Mouse (Mus musculus) hematopoietic stem cell, adult 5-6 weeks (primary cell): ENCODE results near the gene Mmp14. TPM values are rescaled to one million over a fixed set of nuclear protein-coding genes. Genes with fewer than 3 reads are reported as not detected.
A peak's percentile ranks its signal among the peaks of the same experiment; 100 is the strongest.

Experiments used
- ATAC-seq, 2 experiments: fragments of 125-278 bp in 1 of 2; replicated peaks in 1 of 2; 2 replicates each; pipeline ENCODE4 v1.8.0; 2016 to 2017; ENCODE audit warnings: inconsistent platforms in 2 of 2, mild to moderate bottlenecking in 2 of 2, moderate number of reproducible peaks in 2 of 2, low read depth in 1 of 2, moderate TSS enrichment in 1 of 2; ENCODE audit not compliant: low FRiP score in 2 of 2, poor library complexity in 2 of 2, severe bottlenecking in 2 of 2, insufficient read depth in 1 of 2, low TSS enrichment in 1 of 2
- total RNA-seq: library from RNA; stranded (forward); fragments of 172-1452, 232-1000 nt; gene quantifications from 2 replicates; pipeline ENCODE4 v1.2.3, GENCODE M21; 2017

Mmp14 gene
- total RNA-seq, 1 experiment from 2014 or later: 7.5 TPM

GRCm38 (mm10) chr14:54453566-54453965 is 22.2 kb downstream of the Mmp14 start:
- no peak for ATAC-seq

- no peak for ATAC-seq
These were observed 23.5 kb downstream of the Mmp14 start for GRCm38 (mm10) chr14:54454669-54455528.

DNA sequence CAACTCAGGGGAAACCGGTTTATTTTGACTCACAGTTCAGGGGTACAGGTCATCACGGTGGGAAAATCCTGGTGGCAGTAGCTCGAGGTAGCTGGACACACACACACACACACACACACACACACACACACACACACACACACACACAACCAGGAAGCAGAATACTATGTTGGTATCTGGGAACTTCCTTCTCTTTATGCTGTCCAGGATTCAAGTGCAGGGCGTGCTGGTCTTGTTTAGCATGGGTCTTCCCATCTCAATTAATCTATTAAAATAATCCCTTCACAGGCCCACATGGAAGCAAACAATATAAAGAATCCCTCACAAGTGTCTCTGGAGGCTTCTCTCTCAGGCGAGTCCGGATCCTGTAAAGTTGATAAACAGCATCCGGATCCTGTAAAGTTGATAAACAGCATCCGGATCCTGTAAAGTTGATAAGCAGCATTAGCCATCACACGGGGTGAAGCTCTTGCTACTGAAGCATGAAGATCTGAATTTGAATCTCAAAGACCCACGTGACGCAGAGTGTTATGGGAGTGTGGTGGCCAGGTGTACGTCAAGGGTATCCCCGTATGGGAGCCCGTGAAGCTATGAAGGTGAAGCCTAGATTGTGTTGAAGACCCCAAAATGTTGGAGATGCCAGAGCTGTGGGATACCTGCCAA is 26.6 kb downstream of the Mmp14 start:
- ATAC-seq: no peak

GRCm38 (mm10) chr14:54462146-54462545 is 30.7 kb downstream of the Mmp14 start:
- ATAC-seq: no peak

DNA sequence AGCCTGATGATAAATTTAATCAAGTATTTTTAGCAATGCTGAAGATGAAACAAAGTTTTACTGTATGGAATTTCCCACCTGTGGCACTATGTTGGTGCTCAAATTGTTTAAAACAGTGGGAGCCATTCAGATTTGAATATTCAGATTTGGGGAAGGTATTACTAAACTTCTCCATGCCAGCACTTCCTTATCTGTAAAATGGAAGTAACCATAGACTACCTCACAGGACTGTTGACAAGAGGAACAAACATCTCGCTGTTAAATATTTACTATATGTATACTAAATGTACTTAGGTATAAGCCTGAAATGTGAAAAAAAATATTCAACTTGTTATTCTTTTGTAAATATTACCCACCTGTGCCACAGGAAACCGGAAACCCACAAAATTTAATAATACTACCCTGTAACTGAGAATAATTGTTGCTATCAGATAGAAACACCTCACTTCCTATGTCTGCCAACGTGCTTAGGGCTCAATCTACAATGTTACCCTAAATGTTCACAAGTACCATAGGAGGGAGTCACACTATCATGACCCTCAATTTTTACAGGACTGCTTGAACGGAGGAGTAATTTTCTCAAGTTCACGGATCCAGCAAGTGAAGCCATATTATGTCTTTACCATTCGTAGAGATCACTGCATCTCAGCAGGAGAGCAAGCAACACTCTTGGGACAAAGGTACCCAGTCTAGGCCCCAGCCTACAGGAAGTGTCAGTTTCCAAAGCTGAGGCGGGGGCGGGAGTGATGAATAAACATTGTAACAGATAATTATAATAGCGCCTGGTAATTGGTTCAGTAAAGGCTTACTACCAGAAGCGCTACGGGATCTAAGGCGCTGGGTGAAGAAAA is 31.9 kb downstream of the Mmp14 start:
- ATAC-seq: peak; percentile 20 to 42; a peak in 3 of 4 replicates

GRCm38 (mm10) chr14:54463959-54464292 is 32.5 kb downstream of the Mmp14 start, which contains the start of gene Lrp10:
TSS of gene Lrp10 (plus strand) at chr14:54464137.
- ATAC-seq: peak; percentile 68 to 85

DNA sequence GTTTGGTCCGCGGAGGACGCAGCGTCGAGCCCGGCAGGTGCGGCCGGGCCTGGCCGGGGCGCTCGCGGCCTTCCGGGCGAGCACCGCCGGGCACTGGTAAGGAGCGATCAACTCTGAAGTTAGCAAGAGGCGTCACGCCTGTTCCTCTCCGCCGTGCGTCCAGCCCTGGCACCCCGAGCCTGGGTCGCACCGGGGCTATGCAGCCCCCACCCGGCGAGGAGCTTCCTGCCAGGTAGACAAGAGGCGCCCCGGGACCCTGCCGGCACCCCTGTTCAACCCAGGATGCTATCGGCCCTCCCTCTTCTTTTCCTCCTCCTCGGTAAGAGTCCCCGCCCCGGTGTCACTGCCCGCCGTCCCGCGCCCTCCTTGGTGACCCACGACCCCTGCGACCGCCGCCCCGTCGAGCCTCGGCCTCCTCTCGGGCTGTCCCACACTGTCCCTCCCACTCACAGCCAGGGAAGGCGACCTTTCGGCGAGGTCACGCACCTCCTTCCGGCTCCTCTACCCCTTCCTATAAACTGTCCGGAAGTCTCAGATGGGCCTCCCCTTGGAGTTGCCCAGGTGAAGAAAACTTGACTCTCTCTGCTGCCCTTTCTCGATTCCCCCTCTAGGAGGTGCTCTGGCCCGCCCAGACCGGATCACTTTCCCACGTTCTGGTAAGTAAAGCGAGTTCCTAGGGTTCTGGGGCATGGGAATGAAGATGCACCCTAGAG is 33.0 kb downstream of the Mmp14 start:
- peak; percentile 67 to 75 for ATAC-seq

DNA sequence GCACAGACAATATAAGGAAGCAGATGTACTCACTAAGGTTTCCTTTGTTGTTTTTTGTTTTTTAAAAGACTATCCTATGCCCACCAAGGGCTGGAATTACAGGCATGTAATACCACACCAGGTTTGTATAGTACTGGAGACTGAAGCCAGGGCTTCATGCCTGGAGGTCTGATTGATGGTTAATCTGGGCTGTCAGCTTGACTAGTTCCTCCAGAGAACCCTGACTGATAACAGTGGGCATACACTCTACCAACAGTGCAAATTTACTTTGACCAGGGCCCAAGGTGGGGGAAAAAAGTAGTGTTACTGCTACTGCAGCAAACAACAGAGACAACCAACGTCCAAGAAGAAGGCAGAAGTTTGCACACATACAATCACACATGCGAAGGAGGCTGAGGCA is 40.1 kb downstream of the Mmp14 start:
- ATAC-seq: no peak

DNA sequence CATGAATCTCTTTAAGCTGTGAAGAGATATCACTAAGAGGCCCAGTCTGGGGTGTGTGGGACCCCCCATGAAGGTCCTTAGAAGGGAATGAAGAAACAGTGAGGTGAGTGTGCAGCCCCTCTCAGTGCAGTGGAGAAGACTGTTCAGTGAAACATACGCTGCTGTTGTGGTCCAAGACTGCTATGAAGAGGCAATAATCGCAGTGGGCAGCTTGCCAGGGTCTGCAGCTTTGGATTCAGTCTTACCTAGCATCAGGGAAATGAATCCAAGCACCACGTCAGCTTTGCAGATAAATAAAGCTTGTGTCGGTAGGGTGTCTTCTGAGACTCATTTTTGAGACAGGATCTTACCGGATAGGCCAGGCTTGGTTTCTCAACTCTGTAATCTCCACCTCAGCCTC is 41.3 kb downstream of the Mmp14 start:
- ATAC-seq: no peak

DNA sequence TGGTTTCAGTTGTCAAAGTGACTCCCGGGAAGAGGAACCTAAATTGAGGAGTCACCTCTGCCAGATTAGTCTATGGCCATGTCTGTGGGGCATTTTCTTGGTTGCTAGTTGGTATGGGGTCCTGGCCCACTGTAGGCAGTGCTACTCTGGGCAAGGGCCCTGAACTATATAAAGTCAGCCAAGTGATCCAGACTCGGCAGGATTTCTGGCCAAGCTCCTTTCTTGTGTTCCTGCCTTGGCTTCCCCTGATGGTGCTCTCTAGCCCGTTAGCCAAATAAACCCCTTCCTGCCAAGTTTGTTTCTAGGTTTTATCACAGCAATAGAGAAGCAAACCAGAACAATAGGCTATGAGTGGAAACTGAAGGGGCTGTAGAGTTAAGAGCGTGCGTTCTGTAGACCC is 43.3 kb downstream of the Mmp14 start:
- ATAC-seq: no peak

GRCm38 (mm10) chr14:54475941-54476844 is 44.8 kb downstream of the Mmp14 start, which contains the start of gene Rem2:
TSS of gene Rem2 (plus strand) at chr14:54476100.
- ATAC-seq: 0 out of 4 replicates have a peak, but pooled peaks have one; percentile 7 to 19

DNA sequence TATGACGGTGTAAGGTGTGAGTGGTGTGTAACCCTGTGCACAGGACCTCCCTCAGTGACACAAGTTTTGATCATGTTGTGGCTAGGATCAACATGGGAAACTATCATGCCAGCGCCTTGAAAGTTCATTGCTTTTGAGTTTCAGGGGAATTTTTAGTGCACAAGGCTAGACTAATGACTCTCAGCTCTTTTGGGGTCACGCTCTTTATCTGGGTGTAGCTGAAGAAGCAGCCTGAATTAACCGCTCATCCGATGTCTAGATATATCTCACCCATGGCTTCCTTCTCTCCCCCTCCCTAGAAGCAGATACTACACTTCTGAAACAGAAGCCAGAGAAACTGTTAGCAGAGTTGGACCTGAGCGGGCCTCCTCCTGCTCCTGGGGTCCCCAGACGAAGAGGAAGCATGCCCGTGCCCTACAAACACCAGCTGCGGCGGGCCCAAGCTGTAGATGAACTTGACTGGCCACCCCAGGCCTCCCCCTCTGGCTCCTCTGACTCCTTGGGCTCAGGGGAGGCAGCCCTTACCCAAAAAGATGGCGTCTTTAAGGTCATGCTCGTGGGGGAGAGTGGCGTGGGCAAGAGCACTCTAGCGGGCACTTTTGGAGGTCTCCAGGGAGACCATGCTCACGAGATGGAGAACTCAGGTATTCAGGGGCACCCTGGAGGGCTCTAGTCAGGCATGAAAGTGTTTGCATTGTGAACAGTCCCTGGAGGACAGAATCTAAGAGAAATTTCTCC is 45.9 kb downstream of the Mmp14 start:
- ATAC-seq: no peak

DNA sequence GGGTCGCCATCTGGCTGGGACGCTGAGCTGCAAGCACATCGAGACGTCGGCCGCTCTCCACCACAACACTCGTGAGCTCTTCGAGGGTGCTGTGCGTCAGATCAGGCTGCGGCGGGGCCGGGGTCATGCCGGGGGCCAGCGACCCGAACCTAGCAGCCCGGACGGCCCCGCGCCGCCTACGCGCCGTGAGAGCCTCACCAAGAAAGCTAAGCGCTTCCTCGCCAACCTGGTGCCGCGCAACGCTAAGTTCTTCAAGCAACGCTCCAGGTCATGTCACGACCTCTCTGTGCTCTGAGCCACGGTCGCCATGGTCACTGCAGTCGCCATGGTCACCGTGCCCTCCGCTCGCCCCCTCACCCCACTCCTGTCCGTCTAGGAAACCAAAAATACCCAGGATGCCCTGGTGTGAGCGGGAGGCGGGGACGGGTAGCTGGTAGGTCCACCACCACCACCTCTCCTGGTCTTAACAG is 48.1 kb downstream of the Mmp14 start:
- ATAC-seq: no peak

DNA sequence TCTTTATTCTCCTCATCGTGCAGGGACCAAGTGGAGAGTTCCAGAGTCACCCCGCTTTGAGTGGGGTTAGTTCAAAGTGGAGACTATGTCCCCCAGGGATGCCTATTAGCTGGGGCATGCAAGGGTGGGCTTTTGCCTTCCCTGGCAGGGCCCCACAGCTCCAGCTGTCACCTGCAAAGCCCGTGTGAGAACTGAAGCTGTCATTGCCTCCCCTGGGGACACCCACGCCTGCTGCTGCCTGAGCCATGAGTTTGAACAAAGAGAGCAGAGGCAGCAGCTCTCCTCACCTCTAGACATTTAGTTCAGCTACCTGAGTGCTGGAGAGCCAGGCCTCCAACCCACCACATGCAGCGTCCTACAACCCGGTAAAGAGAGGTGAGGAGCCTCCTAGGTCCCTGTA is 49.3 kb downstream of the Mmp14 start:
- no peak for ATAC-seq

GRCm38 (mm10) chr14:54481402-54481801 is 50.0 kb downstream of the Mmp14 start:
- ATAC-seq: peak; percentile 55 to 62

- peak in 1 of 2 experiments; percentile 54; a peak in 1 of 4 replicates for ATAC-seq
These were observed 51.1 kb downstream of the Mmp14 start for GRCm38 (mm10) chr14:54482498-54482897.
